Mouse (Mus musculus): ENCODE data around the gene Klkb1.

GRCm38 (mm10) chr8:45254194-45254842 is 40.3 kb downstream of the Klkb1 start:
- TF ChIP-seq CTCF (IDR thresholded peaks at IDR 0.05; ENCODE audit: low read depth, low read length) (no peak), EP300 (IDR thresholded peaks at IDR 0.05; ENCODE audit: insufficient read depth, low read depth, low read length) (no peak)

Measured in ES-Bruce4 (cell line).